Mouse (Mus musculus): ENCODE measurements at regions not wholly inside any gene's neighbourhood (a gene's known extent, or its start where the extent isn't known, plus 50 kb on each side); places are given as distances from the start of the nearest gene placed in this dataset.

DNA sequence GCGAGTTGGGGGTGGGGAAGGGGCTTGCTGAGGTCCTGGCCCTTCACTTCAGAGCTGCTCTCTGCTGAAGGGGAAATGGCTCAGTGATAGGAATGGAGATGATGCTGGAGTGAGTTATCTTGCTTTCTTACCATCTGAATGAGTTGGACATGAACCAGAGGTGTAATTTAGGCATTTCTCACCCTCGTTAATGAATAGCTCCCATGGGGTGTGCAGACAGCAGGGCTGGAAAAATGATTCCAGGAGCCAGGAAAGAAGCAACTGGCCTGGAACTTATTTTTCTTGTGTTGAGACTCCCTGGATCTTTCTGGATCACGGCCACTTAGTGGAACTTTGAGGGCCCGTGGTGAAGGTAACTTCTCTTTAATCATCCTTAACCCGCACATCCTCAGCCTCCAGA lies 246.6 kb upstream of the Gm4791 start:
- Histone ChIP-seq H3K9me3 (no peaks in the 10 kb centered on the region), H3K36me3 (no peaks in the 10 kb centered on the region), H3K27me3 (ENCODE audit: insufficient read depth, poor library complexity, severe bottlenecking) (0 out of 2 replicates have a peak, but pooled peaks cover 6% of the 10 kb centered on the region), H3K4me1 (replicated peaks) (peaks cover 24% of the 10 kb centered on the region), H3K4me3 (no peak overlapping the region), H3K27ac (peak overlapping the region; percentile 76)
- no peak for DNase-seq (ENCODE audit: low spot score)
- WGBS: 57% methylated on average over 5 of the region's 5 CpGs

DNA sequence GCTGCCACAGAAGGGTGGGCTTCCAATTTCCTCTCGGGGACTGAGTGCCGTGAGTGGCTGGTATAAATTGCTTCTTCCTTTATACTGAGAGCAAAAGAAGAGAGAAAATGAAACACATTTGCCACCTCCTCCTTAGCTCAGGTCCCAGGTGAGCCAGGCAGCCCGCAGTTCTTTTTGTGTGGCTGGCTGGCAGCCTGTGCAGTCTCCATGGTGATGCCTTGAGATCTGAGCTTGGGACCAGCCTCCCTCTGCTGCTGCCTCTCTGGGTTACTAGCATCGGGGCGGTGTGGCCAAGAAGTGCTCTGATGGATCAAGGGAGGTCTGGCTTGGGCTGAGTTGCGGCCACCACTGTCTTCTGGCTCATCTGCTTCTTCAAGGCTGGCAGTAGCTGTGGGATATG lies 249.1 kb upstream of the Gm4791 start:
- Histone ChIP-seq H3K36me3 (no peaks in the 10 kb centered on the region), H3K27me3 (ENCODE audit: insufficient read depth, poor library complexity, severe bottlenecking) (0 out of 2 replicates have a peak, but pooled peaks cover 6% of the 10 kb centered on the region), H3K9me3 (no peaks in the 10 kb centered on the region), H3K4me1 (replicated peaks) (peaks cover 28% of the 10 kb centered on the region), H3K4me3 (no peak overlapping the region), H3K27ac (no peak overlapping the region)
- 80% methylated on average over 6 of the region's 6 CpGs for WGBS
- DNase-seq (ENCODE audit: low spot score): no peak

DNA sequence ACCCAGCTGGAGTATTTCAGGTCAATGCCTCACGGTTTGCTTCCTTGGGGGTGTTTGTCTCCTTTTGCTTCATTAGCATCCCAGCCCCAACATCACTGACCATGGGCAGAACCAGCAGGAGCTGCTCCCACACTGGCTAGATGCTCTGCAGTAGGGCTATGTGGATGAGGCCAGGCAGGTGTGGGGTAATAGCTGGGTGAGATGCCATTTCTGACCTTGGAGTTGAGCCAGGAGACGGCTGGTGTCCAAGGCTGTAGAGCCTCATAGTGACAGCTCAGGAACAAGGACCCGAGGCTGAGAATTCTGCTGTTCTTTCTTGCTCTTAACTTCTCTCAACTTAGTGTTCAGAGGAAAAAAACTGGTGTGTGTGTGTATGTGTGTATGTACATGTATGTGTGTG lies 252.3 kb upstream of the Gm4791 start:
- 0 out of 2 replicates have a peak, but pooled peaks cover 6% of the 10 kb centered on the region for H3K27me3 ChIP-seq (ENCODE audit: insufficient read depth, poor library complexity, severe bottlenecking)
- 87% methylated on average over 3 of the region's 3 CpGs for WGBS
- DNase-seq (ENCODE audit: low spot score): no peak
- H3K36me3 ChIP-seq: no peaks in the 10 kb centered on the region
- no peaks in the 10 kb centered on the region for H3K9me3 ChIP-seq
- no peak overlapping the region for H3K27ac ChIP-seq
- peaks cover 12% of the 10 kb centered on the region; the same call in 1 of the 2 replicates for H3K4me1 ChIP-seq (replicated peaks)
- no peak overlapping the region for H3K4me3 ChIP-seq

DNA sequence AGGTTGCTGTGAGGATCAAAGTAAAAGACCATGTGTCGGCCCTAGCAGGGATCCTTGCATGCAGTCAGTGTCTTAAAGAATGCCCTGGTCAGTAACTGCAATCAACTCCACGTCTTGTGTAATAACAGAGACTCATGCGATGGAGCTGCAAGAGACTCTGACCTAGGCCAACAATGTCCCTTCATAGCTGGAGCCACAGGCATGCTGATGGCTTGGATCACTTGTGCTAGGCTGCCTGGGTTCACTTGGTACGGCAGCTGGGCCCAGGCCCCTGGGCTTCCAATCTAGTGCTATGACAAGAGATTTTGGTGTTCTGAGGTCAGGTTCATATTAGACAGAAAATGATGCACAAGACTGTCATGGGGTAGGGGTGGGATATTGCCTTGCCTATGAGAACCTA lies 258.0 kb upstream of the Gm4791 start:
- no peak for DNase-seq (ENCODE audit: low spot score)
- Histone ChIP-seq H3K27ac (no peak overlapping the region), H3K36me3 (no peaks in the 10 kb centered on the region), H3K9me3 (no peaks in the 10 kb centered on the region), H3K27me3 (ENCODE audit: insufficient read depth, poor library complexity, severe bottlenecking) (peaks cover 8% of the 10 kb centered on the region; the same call in 1 of the 2 replicates), H3K4me3 (no peak overlapping the region), H3K4me1 (replicated peaks) (peaks cover 24% of the 10 kb centered on the region)
- WGBS: 87% methylated on average over 4 of the region's 4 CpGs

DNA sequence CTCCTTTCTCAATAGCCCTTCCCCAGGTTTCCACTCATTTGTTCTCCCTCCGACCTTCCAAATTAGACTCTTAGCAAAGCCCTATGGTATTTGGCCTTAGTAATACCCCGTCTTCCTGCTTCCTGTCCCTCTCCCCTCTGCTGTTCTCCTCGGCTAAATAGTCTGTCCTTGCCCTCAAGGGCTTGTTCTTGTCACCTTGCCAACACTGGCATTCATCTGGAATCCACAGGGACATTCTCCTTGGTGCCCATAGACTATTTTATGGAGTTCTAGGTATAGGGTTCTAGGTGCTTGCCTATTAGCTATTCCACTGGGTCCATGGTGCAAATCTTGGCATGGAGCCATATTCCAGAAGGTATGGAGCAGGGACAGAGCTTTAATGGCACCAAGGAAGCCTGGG lies 259.2 kb upstream of the Gm4791 start:
- H3K27me3 ChIP-seq (ENCODE audit: insufficient read depth, poor library complexity, severe bottlenecking): peaks cover 13% of the 10 kb centered on the region
- no peak overlapping the region for H3K4me3 ChIP-seq
- H3K4me1 ChIP-seq (replicated peaks): peaks cover 22% of the 10 kb centered on the region
- H3K27ac ChIP-seq: no peak overlapping the region
- DNase-seq (ENCODE audit: low spot score): no peak
- 84% methylated on average over 3 of the region's 3 CpGs for WGBS
- H3K9me3 ChIP-seq: no peaks in the 10 kb centered on the region
- no peaks in the 10 kb centered on the region for H3K36me3 ChIP-seq

DNA sequence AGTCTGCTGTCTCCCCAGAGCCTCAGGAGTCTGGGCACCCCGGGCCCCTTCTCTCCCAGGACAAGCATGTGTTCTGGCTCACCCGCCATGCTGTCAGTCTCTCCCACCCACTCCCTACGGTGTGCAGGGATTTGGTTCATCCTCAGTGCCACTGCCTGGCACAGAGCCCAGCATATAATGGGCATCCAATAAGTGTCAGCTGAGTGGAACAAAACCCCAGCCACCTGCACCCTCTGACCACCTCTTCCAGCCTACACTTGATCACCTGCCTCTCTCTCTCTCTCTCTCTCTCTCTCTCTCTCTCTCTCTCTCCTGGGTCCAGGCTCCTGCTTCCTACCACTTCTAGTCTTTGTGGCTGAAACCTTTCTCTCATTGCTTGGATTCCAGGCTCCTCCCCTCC lies 259.9 kb upstream of the Gm4791 start:
- Histone ChIP-seq H3K4me1 (replicated peaks) (peaks cover 22% of the 10 kb centered on the region), H3K36me3 (no peaks in the 10 kb centered on the region), H3K27me3 (ENCODE audit: insufficient read depth, poor library complexity, severe bottlenecking) (peaks cover 13% of the 10 kb centered on the region), H3K27ac (no peak overlapping the region), H3K4me3 (no peak overlapping the region), H3K9me3 (no peaks in the 10 kb centered on the region)
- 76% methylated on average over 3 of the region's 3 CpGs for WGBS
- no peak for DNase-seq (ENCODE audit: low spot score)

DNA sequence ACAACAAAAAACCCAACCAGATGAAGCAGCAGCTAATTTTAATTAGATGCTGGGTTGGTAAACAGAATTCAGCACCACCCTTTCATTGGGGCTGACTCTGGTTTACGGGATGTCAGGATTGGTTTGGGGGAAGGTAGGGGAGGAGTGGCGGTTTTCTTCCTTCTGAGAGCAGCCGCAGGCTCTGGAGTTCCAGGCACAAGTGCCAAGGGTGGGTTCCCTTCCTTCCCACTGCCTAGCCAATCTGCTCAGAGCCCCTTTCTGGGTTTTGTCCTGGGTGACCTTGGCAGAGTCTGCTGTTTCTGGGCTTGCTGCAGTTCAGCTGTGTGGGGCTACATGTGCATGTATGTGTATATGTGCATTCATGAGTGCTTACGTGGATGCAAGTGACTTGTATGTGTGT lies 260.5 kb upstream of the Gm4791 start:
- Histone ChIP-seq H3K27me3 (ENCODE audit: insufficient read depth, poor library complexity, severe bottlenecking) (peaks cover 13% of the 10 kb centered on the region), H3K27ac (no peak overlapping the region), H3K4me3 (no peak overlapping the region), H3K4me1 (replicated peaks) (peaks cover 22% of the 10 kb centered on the region), H3K36me3 (no peaks in the 10 kb centered on the region), H3K9me3 (no peaks in the 10 kb centered on the region)
- 68% methylated on average over 4 of the region's 4 CpGs for WGBS
- DNase-seq (ENCODE audit: low spot score): no peak

DNA sequence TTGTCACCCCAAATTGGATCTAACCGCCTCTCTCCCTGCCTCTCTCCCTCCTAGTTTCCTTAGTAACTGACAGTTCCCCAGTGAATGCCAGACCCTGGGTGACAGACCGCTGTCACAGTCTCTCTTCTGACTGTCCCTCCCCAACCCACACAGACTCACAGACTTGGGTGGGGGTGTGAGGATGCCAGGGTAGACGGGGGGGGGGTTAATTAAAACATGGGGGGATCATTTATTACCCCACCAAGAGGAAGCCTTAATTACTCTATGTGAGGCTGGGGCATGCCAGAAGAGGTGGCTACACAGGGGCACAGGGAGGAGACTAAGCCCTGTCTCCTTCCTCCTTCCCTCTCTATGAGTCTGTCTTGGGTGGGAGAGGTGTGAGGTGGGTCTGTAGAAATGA lies 261.1 kb upstream of the Gm4791 start:
- no peak for DNase-seq (ENCODE audit: low spot score)
- Histone ChIP-seq H3K4me1 (replicated peaks) (peaks cover 22% of the 10 kb centered on the region), H3K4me3 (no peak overlapping the region), H3K36me3 (no peaks in the 10 kb centered on the region), H3K27ac (peak overlapping the region; percentile 3; the same call in 1 of the 2 replicates), H3K9me3 (no peaks in the 10 kb centered on the region), H3K27me3 (ENCODE audit: insufficient read depth, poor library complexity, severe bottlenecking) (peaks cover 13% of the 10 kb centered on the region)
- 49% methylated on average over 3 of the region's 3 CpGs for WGBS

DNA sequence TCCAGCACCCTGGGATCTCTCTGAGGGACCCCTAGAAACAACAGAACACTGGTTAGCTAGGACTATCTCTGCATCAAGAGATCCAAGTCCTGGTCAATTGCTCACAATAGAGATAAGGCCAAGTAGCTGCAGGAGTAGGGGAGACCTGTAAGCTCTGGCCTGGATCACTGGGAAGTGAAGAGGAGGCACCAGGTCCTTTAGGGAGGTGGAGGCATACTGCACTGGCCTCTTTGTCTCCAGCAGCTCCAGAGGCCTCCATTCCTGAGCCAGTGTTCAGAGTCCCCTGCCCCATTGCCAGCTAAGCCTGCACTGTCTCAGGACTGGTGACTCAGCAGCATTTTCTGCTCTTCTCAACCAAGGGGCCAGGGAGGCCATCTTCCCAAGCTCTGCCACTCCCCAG lies 262.3 kb upstream of the Gm4791 start:
- Histone ChIP-seq H3K9me3 (no peaks in the 10 kb centered on the region), H3K4me3 (no peak overlapping the region), H3K27ac (peak overlapping the region; percentile 24; the same call in 1 of the 2 replicates), H3K4me1 (replicated peaks) (peaks cover 22% of the 10 kb centered on the region), H3K27me3 (ENCODE audit: insufficient read depth, poor library complexity, severe bottlenecking) (peaks cover 17% of the 10 kb centered on the region), H3K36me3 (no peaks in the 10 kb centered on the region)
- DNase-seq (ENCODE audit: low spot score): no peak

DNA sequence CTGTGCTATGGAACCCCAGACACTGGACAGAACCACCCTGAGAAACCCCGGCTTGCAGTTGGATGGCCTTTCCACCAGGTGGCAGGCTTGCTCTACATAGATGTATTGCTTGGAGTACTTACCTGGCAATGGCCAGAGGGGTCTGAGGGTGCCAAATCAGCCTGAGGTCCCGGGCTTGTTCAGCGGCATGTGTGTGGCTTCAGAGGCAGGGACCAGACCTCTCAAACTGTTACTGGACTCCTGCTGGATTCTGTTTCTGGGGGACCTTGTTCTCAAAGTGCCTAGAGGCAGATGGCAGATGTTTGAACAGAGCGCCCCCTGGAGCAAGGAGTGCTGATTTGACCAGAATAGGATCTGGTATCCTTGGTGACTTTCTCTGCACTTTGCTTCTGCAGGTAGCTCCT lies 262.9 kb upstream of the Gm4791 start:
- H3K4me1 ChIP-seq (replicated peaks): peaks cover 22% of the 10 kb centered on the region
- DNase-seq (ENCODE audit: low spot score): peak; percentile 87
- no peaks in the 10 kb centered on the region for H3K36me3 ChIP-seq
- no peaks in the 10 kb centered on the region for H3K9me3 ChIP-seq
- no peak overlapping the region for H3K4me3 ChIP-seq
- H3K27me3 ChIP-seq (ENCODE audit: insufficient read depth, poor library complexity, severe bottlenecking): peaks cover 17% of the 10 kb centered on the region
- 10% methylated on average over 4 of the region's 4 CpGs for WGBS
- H3K27ac ChIP-seq: peak overlapping the region; percentile 24; the same call in 1 of the 2 replicates

DNA sequence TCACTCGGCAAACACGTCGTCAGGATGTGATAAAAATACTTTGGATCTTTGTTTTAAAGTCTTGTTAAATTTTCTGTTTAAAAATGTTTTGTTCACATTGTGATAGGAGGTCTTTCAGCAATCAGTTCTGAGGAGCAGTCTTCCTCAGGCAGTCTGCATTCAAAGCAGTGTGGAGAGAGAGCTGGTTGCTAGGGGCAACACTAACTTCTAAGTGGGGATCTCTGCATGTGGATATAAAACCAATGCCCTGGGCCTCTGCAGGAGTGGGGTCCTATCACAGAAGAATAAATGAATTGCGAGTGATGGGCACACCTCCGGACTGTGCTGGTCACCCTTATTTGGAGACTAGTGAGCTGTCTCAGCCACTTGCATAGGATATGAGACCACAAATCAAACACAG lies 270.1 kb upstream of the Gm4791 start:
- H3K36me3 ChIP-seq: no peaks in the 10 kb centered on the region
- no peaks in the 10 kb centered on the region for H3K9me3 ChIP-seq
- DNase-seq (ENCODE audit: low spot score): peak; percentile 15
- peaks cover 8% of the 10 kb centered on the region for H3K4me1 ChIP-seq (replicated peaks)
- no peak overlapping the region for H3K27ac ChIP-seq
- WGBS: 32% methylated on average over 5 of the region's 5 CpGs
- no peak overlapping the region for H3K4me3 ChIP-seq
- H3K27me3 ChIP-seq (ENCODE audit: insufficient read depth, poor library complexity, severe bottlenecking): peaks cover 4% of the 10 kb centered on the region; the same call in 1 of the 2 replicates

DNA sequence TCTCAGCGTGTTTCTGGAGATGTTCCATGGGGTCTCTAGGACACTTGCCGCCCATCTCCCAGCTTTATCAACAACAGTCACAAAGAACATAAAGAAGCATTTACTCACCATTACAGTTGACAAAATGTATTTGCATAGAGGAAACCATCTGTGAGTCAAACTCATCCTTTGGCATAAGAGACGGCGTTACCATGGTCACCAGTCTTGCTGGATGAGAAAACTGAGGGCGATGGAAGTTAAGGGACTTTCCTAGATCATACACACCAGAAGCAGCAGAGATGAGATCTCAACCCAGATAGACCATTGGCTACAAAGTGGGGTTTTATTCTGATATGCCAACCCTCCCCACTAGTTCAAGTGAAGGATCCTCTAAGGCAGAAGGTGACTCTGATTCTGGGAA lies 274.3 kb upstream of the Gm4791 start:
- Histone ChIP-seq H3K27me3 (ENCODE audit: insufficient read depth, poor library complexity, severe bottlenecking) (no peaks in the 10 kb centered on the region), H3K4me3 (no peak overlapping the region), H3K27ac (no peak overlapping the region), H3K9me3 (no peaks in the 10 kb centered on the region), H3K4me1 (replicated peaks) (peaks cover 8% of the 10 kb centered on the region), H3K36me3 (no peaks in the 10 kb centered on the region)
- 90% methylated on average over 5 of the region's 5 CpGs for WGBS
- DNase-seq (ENCODE audit: low spot score): no peak

DNA sequence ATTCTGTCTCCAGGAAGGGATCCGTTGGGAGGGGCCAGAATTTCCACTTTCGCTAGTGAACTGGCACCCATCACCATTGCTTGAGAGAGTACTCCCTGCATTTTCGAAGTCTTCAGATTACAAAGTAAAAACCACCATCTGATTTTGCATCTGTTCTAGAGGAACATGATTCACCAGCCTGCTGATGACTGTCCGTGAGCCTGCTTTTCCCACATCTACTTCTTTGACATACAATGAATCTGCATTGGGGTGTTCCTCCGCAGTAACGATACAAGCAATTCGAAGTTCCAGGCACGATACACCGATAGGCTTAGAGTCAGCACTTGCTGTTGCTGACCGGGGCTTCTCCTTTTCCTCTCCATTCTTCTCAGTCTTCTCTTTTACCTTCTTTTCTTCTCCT lies 285.1 kb upstream of the Gm4791 start:
- Histone ChIP-seq H3K9me3 (no peaks in the 10 kb centered on the region), H3K36me3 (no peaks in the 10 kb centered on the region), H3K27ac (no peak overlapping the region), H3K4me1 (replicated peaks) (no peaks in the 10 kb centered on the region), H3K27me3 (ENCODE audit: insufficient read depth, poor library complexity, severe bottlenecking) (no peaks in the 10 kb centered on the region), H3K4me3 (no peak overlapping the region)
- 92% methylated on average over 10 of the region's 10 CpGs for WGBS
- no peak for DNase-seq (ENCODE audit: low spot score)
